Mouse (Mus musculus): ENCODE measurements around the gene Polr3f. TPM values are rescaled to one million over a fixed set of nuclear protein-coding genes. Genes with fewer than 3 reads are reported as not detected.

The Polr3f gene
- polyA plus RNA-seq, 3 experiments from 2014 or later, result 21.3 to 36.9 (median 25.8) TPM

Other genes with a start within 250 kb of the Polr3f start
- gene Ovol2, start 195.6 kb upstream of the Polr3f start, polyA plus RNA-seq (2017; shearing (Covaris generic)), result not detected
- 10 to 100 TPM; 10.8 to 20.3 (median 15.7) TPM for gene Kat14, start 158.7 kb upstream of the Polr3f start, polyA plus RNA-seq (2017; shearing (Covaris generic))
- 1 to 10 TPM in 2 of 3 experiments, not detected in 1; 1.4 to 3.2 TPM for gene Pet117, start 158.7 kb upstream of the Polr3f start, polyA plus RNA-seq (2017; shearing (Covaris generic))
- gene Dzank1, start 304 bp upstream of the Polr3f start, polyA plus RNA-seq (2017; shearing (Covaris generic)), result 1 to 10 TPM in 1 of 3 experiments, under 1 TPM in 1, not detected in 1; 0.08 to 1.0 TPM
- 10 to 100 TPM in 2 of 3 experiments, 1 to 10 TPM in 1; 6.4 to 12.6 (median 11.0) TPM for gene Rbbp9, start 23.2 kb downstream of the Polr3f start, polyA plus RNA-seq (2017; shearing (Covaris generic))
- gene Sec23b, start 28.5 kb downstream of the Polr3f start, polyA plus RNA-seq (2017; shearing (Covaris generic)), result 100 to 1,000 TPM in 1 of 3 experiments, 10 to 100 TPM in 2; 77.6 to 101 (median 88.4) TPM
- gene Smim26, start 66.3 kb downstream of the Polr3f start, polyA plus RNA-seq (2017; shearing (Covaris generic)), result 10 to 100 TPM; 23.4 to 29.0 (median 24.8) TPM
- gene Dtd1, start 72.2 kb downstream of the Polr3f start, polyA plus RNA-seq (2017; shearing (Covaris generic)), result 10 to 100 TPM; 64.8 to 90.8 (median 83.9) TPM

All from inflammation-experienced regulatory T-cells, adult 6 months (primary cell).